Mouse (Mus musculus) hindlimb bud, embryonic 11.5 days (tissue): Measurements from ENCODE around the gene Os9.
"Not testable (repeated sequence)": the region's sequence is repeated elsewhere in the genome, so short reads cannot be mapped to it uniquely, and the experiment has no call there.

Experiments used
- DNase-seq: peaks from one replicate; pipeline ENCODE4 v3.0.0-alpha.2; 2012; ENCODE audit warnings: low read depth, low spot score; ENCODE audit errors: extremely low spot score

The Os9 gene

DNA sequence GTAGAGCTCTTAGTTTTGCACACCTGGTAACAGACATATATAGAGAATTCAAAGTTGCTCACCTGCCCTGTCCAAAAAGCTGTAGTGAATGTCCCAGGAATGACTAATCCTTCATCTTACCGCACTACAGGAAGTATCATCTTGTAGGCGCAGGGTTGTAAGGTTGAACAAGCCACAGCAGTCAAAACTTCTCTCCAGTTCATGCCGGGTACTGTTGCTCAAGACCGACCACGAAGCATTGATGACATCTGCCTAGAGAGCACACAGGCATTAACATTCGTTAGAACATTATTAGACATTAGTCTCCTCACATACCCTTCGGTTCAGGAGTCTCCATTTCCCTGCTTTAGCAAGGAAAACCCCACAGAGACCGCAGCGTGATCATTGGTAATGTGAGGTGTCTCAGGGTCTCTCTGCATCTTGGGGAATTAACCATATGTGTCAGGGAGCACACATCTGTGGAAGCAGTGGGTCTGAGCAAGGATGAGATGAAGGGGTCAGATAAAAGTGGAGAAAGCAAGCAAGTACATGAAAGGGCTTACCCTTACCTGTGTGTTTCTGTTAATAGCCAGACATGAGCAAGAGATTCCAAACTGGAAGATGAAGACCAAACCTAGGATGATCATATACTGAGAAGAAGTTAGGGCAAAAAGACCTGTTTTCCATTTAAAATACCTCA, 52.4 kb downstream of the Os9 start:
- DNase-seq: no peak

DNA sequence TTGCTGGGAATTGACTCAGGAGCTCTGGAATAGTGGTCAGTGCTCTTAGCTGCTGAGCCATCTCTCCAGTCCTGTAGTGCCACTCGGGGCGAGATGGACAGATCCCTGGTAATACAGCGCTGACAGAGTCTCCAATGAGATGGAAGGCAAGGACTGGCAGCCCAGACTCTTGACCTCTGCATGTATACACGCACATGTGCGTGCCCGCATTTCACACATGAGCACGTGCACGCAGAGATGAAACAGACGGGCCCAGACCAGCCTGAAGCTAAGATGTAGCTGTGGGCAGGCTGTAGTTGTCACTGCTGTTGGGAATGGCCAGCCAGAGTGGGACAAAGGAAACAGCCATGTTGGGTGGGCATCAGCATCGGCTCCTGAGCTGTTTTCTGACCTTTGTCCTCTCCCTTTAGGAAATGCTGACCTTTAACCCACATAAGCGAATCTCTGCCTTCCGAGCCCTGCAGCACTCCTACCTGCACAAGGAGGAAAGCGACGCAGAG, 54.4 kb downstream of the Os9 start:
- no peak for DNase-seq

DNA sequence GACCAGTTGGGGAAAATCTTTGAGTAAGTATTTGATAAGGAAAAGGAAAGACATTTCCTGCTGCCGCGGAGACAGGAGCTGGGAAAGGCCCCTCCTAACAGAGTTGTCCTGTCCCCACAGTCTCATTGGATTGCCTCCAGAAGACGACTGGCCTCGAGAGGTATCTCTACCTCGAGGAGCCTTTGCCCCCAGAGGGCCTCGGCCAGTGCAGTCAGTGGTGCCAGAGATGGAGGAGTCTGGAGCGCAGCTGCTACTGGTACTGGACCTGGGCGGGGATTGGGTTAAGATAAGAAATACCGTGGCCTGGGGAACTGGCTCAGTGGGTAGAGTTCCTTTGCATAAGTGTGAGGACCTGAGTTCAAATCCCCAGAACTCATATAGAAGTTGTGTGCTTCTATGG, 55.0 kb downstream of the Os9 start:
- DNase-seq: no peak

DNA sequence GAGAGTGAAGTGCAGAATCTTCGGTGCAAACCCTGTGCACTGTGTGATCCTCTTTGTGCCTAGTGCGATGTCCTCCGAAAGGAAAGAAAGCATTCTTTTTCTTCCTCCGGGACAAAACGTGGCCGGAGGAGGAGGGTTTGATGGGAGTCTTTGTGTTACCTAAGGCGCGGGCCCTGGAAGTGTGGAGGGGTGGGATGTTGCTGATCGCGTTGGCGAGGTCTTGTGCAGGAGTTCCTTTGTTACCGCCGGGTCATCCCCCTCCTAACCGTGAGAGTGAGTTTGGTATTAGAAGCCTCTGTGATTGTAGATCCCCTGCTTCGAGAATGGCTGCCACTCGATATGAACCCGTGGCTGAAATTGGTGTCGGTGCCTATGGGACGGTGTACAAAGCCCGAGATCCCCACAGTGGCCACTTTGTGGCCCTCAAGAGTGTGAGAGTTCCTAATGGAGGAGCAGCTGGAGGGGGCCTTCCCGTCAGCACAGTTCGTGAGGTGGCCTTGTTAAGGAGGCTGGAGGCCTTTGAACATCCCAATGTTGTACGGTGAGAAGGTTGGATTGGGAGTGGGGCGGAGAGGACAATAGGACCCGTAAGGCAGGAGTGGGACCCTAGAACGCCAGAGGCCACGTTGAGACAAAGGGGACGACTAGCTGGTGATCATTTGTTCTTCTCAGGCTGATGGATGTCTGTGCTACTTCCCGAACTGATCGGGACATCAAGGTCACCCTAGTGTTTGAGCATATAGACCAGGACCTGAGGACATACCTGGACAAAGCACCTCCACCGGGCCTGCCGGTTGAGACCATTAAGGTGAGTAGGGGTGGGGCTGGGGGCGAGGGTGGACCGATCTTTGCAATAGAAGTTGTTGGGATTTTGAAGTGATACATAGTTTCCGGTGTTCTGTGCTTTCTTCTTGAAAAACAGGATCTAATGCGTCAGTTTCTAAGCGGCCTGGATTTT, 56.7 kb downstream of the Os9 start:
- DNase-seq: no peak

DNA sequence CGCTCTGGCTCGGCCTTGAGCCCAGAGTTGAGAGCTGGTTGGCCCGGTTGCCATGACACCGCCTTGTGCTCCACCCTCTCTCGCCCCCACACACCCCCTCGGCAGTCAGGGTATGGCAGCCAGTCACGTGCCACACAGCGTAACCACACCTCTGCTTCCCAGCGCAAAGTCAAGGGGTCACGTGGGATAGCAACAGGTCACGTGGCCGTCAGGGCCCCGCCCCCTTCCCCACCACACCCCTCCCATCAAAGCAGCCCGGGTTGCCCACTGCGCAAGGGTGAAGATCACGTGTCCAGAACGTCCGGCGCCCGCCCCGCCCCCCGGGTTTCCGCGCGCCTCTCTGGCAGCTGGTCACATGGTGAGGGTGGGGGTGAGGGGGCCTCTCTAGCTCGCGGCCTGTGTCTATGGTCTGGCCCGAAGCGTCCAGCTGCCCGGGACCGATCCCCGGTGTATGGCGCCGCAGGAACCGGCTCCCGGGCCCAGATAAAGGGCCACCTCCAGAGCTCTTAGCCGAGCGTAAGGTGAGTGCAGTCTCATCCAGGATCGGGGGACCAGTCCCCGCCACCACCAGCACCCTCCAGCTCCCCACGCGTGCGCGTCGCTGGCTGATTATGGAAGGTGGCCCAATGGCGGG, 57.6 kb downstream of the Os9 start, which contains the start of gene Cdk4:
Gene Cdk4, plus strand, starts transcription at position 296 of the 634 bp plus-strand sequence.
- peak; percentile 95 for DNase-seq

DNA sequence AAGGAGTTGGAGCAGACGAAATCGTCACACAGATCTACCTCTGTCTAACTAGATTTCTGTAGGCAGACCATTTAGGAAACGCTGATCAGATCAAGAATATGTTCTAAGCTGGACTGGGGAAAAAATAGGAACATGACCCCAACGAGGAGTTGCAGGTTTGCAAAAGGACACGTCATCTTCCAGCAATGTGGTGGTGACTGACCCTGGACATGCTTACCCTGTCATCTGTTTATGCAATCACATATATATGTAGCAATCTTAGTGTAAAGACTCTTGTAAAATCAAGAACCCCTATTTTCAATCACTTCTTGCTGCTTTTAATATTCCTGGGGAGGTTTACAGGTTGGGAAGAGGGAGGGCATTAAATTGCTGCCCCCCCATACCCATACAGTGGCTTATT, 58.4 kb downstream of the Os9 start:
- no peak for DNase-seq

DNA sequence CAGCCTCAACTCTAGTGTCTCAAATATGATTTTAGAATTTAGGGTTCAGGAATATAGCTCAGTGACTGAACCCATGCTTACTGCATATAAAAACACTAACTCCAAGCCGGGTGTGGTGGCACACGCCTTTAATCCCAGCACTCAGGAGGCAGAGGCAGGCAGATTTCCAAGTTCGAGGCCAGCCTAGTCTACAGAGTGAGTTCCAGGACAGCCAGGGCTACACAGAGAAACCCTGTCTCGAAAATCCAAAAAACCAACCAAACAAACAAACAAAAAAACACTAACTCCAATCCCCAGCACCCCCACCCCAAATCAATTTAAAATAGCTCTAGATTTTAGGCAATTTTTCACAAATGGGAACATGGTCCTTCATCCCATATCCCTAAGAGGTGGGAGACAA, 58.8 kb downstream of the Os9 start:
- not testable (repeated sequence) for DNase-seq

DNA sequence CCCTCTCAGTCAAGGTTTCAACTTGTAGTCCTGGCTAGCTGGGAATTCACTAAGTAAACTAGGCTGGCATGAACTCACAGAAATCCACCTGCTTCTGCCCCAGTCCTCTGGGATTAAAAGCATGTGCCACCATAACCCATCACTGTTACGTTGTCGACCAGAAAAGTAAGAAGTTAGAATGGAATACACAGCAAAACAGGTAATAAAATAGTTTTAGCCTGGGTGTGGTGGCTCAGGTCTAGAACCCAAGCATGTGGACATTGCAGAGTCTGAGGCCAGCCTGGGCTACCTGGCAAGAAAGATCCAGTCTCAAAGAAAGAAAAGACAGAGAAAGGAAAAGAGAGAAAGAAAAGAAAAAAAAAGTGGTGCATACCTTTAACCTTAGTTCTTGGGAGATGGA, 59.4 kb downstream of the Os9 start:
- no peak for DNase-seq

DNA sequence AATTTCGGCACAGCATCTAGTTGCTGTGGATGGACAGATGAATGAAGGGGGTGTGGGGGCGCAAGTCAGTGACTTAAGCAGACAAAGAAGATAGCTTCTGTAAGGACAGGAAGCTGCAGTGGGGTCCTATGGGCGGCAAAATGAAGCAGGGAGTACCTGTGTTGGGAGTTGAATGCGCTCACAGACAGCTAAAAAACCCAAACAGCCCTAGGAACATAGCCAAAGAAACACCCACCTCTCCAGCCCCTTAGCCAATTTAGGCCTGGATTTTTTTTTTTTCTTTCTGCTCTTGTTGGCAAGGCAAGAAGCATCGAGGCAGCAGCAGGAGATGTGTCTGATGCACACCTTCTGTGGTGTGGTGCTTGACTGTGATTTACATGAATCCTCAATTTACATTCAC, 59.8 kb downstream of the Os9 start:
- no peak for DNase-seq

DNA sequence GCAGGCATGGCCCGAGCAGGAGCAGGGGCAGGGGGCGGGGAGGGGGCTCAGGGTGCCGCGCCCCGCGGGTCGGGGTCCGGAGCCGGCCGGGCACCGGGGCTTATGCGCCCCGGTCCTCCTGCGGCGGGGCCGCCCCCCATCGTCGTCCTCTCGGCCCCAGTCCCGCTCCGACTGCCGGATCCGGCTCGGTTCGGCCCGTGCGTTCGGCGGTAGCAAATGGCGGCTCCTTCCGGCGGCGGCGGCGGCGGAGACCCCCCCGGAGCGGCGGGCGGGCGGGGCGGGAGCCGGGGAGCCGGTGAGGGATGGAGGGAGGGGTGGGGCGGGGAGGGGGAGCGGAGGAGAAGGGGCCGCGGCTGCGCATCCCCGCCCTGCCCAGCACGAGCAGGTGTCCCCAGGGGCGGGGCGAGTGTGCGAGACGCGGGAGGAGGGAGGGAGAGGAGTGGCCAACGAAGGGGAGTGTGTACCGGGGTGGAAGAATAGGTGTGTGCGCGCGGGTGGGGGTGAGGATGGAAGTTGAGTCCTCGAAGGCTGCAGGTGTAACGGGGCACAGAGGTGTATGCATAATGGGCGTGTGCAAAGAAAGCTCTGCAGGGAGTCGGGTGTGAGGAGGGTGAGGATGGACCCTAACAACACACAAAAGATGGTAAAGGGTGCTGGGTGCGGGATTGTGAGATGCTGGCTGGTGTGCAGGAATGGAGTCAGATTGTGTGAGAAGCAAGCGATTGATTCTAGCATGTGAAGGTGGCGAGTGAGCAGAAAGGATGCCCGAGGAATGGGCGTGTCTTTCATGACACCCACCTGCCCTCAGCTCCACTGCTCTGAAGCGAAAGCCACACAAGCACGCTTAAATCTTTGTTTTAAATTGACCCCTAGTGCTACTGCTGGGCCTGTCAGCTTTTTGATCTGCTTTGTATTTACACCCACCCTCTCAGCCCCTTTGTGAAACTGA, 60.7 kb downstream of the Os9 start, which contains the start of gene March9:
Gene March9, minus strand, starts transcription at position 217 of the 949 bp plus-strand sequence.
- DNase-seq: no peak

DNA sequence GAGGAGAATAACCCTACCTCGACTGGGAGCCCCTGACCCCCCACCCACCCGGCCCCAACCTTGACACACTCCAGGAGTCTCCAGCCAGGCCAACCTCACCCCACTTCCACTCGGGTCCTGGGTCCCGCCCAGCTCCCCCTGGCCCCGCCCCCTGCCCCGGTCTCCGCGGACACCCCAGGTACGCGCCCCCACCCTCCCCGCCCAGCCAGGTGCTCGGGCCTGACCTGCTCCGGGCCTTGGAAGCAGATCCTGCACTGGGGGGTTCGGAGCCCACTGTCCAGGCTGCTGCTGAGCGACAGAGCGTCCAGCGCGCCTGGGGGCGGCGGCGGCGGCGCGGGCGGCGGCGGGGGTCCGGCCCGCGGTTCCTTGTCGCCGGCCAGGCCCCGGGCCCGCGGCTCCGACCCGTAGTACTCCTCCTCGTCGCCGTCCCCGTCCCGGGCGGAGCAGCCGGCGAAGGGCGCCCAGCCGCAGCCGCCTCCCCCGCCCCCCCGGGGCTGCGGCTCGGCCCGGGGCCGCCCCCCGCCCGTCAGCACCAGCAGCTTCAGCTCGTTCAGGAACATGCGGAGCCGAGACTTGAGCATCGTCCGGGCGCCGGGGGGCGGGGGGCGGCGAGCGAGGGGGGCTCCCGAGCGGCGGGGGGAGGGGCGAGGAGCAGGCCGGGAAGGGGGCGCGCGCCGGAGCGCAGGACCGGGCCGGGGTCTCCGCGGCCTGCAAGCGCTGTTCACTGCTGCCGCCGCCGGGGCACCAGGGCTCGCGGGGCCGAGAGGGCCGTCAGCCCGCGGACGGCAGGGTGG, 61.6 kb downstream of the Os9 start:
- no peak for DNase-seq

DNA sequence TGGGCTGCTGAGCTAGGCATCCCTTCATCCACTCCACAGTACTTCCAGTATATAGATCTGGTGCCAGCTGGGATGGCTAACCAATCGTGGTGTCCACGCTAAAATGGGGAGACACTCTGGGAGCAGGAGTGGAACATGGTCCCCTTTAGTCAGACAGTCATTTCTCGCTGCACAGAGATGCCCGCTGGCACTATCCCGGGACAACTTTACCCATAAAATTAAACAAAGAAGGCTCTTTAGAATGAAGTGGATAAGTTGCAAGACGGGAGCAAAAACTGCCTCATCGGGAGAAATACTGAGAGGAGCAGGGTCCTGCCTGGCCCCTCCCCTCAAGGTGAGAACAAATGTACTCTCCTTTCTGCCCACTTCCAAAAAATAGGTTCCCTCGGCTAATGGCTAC, 62.2 kb downstream of the Os9 start:
- DNase-seq: no peak

DNA sequence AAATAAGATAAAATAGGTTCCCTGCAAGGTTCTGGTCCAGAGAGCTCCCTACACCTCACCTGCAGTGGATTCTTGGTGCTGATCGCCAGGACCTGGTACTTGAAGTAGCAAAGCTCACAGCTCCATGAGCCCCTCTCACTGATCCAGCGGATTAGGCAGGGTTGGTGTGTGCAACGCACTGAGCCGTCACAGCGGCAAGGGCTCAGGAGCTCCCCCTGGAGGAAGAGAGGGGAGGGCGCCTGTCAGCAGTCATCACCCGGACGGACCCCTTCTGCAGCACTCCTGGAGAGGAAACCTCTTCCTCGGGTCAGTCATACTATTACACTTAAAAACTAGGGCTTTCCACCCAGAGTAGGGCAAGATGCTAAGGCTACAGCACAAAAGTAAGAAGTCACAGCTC, 62.8 kb downstream of the Os9 start:
- DNase-seq: no peak

DNA sequence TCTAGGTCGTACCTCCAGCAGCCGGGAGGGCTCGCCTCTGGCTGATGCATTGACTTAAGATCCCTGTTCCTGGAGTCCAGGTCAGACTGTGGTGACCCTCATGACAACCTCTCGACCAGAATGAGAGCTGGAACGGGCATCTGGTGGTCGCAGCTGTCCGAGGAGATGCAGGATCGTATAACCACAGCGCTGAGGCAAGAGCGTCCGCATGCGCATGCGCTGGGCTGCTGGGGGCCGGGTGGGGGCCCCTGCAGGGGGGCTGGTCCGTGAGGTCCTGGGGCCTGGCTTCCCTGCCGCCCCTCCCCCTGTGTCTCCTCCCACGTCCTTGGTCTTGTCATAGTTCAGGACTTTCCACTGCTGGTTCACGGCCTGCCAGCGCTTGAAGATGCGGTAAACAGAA, 64.4 kb downstream of the Os9 start:
- DNase-seq: no peak

DNA sequence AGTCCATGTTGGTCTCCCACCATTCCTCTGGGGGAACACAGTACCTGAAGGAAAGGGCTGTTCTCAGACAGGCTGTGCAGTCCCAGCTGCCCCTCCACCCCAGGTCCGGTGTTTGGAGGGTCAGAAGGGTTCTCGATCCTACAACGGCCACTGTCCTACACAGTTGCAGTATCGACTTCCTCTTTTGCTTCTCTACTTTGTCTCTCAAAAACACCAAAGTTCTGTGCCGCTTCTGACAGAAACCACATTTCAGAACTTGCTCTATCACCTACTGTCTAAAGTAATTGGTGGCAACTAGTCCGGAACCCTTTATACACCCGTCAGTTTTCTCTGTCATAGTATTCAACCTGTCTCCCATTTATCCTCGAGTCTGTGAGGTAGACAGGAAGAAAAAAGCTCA, 65.5 kb downstream of the Os9 start:
- no peak for DNase-seq

DNA sequence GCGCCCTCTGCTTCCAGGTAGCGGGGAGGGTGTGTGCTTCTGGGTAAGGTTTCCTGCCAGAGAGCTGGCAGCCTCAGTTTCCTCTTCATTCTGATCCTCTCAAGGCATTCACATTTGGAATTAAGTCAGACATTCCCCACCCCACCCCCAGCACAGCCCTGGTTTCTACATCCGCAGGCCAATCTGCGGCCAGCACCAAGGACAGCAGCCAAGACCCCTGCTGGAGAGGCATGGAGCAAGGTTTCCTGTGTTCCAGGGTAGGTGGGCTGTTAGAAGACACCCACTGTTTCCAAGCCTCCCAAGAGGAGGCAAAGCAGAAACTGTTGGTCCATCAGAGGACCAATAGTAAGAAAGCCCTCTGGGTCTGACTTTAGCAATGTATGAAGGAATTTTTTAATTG, 66.3 kb downstream of the Os9 start:
- DNase-seq: no peak

DNA sequence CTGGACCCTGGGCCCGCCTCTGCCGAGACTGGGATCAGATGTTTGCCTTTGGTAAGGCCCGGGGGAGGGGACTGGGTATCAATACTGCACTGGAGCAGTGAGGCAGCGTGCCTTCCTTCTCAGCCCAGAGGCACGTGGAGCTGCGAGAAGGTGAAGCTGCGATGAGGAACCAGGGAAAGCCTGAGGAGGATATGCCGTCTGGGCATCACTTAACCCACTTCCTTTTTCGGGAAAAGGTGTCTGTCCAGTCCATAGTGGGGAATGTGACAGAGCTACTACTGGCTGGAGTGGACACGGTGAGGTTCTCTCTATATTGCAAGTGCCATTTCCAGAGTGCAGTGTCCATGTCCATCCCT, 70.8 kb downstream of the Os9 start:
- DNase-seq: no peak

DNA sequence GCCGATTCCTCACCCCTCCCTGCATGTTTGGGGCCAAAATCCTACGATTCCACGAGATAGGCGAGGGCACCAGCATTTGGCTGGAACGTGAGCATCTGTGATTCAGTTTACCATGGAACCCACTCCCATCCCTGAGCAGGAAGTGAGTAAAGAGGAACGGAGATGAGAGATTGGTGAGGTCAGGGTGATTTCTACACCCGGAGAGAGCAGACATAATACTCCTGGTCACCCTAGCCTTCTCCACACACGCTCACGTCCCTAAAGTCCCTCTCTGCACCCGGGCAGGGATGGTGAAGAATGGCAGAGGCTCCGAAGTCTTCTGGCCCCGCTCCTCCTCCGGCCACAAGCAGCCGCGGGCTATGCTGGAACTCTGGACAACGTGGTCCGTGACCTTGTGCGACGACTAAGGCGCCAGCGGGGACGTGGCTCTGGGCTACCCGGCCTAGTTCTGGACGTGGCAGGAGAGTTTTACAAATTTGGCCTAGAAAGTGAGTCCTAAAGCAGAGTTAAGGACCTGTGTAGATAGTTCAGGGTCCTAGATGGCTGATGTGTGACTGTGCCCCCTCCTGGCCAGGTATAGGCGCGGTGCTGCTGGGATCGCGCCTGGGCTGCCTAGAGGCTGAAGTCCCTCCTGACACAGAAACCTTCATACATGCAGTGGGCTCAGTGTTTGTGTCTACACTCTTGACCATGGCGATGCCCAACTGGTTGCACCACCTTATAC, 71.4 kb downstream of the Os9 start:
- DNase-seq: no peak
